Mouse (Mus musculus) bone marrow macrophage, adult 2 months (primary cell): ENCODE measurements around the gene Rps6kc1. TPM values are rescaled to one million over a fixed set of nuclear protein-coding genes. Genes with fewer than 3 reads are reported as not detected.

ENCODE experiments used
- H3K27ac ChIP-seq: 2 replicates; pipeline ENCODE4 v1.5.1; 2012; ENCODE audit warnings: low read depth, low read length; ENCODE audit not compliant: insufficient read depth
- H3K4me1 ChIP-seq: 2 replicates; pipeline ENCODE4 v1.6.1; 2012; ENCODE audit warnings: low read length; ENCODE audit not compliant: control insufficient read depth, insufficient read depth
- H3K4me3 ChIP-seq: 2 replicates; pipeline ENCODE4 v1.5.1; 2012; ENCODE audit warnings: mild to moderate bottlenecking, low read length, moderate library complexity; ENCODE audit not compliant: insufficient read depth
- CTCF ChIP-seq: IDR thresholded peaks from 2 replicates; pipeline ENCODE4 v1.5.1; 2012; ENCODE audit warnings: low read depth, mild to moderate bottlenecking, low read length, moderate library complexity
- POLR2A ChIP-seq: IDR thresholded peaks from 2 replicates; pipeline ENCODE4 v1.6.1; 2012; ENCODE audit warnings: mild to moderate bottlenecking, low read depth, low read length, borderline replicate concordance
- polyA plus RNA-seq: library from polyadenylated mRNA; stranded (reverse); fragments of >200 nt; gene quantifications from 2 replicates; pipeline ENCODE4 v1.2.4, GENCODE M21; 2012; ENCODE audit not compliant: missing spikeins, insufficient read depth, insufficient read length

Rps6kc1 gene
- polyA plus RNA-seq, 1 experiment: 16.6 TPM

DNA sequence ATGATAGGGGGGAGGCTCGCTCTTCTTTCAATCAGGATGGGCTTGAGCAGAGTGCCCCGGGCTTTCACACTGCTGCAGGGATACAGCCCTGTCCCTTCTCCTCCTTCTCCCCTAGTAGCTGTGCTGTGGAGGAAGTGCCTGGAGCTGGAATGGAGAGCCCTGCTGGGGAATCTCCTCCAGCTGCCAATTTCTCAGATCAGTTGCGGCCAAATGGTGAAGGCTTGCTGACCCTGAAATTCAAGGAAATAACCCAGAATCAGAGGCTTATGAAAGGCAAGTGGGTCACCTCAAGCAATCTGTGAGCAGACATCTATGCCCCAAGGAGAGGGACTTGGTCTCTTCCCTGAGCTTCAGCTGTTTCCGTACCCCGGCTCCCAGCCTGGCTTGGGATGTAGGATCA, 170.1 kb downstream of the Rps6kc1 start:
- H3K27ac ChIP-seq: no peak overlapping the region
- no peaks in the 10 kb centered on the region for H3K4me1 ChIP-seq
- TF ChIP-seq POLR2A (no peak), CTCF (no peak)
- no peak overlapping the region for H3K4me3 ChIP-seq

- no peaks in the 10 kb centered on the region for H3K4me1 ChIP-seq
- H3K4me3 ChIP-seq: no peak overlapping the region
- no peak for TF ChIP-seq POLR2A
- no peak for TF ChIP-seq CTCF
- no peak overlapping the region for H3K27ac ChIP-seq
Observed at GRCm38 (mm10) chr1:190732803-190733202, 178.8 kb downstream of the Rps6kc1 start.

DNA sequence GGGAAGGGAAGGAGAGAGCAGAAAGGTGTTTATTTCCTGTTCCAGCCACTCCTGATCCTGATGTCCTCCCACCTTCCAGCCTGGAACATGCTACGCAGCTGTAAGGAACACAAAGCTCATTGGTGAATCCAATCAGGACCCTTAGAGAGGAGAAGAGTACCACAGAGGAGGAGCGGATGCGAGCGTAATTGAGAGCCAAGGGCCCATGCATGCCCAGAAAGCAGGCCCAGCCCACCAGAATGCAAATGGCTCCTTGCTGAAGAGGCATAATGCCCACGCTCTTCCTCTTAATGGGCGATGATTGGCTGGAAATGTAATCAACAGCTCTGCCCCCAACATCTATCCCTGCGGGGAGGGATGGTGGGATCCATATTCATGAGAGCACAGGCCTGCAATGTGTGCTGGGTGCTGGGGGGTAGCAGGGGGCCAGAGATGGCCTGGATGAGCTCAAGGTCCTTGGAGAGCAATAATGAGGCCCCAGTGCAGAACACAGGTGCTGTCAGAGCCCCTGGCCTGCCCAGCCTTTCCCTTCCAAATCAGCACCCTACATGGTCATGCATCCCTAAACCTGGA, 182.0 kb downstream of the Rps6kc1 start:
- TF ChIP-seq CTCF: no peak
- TF ChIP-seq POLR2A: no peak
- Histone ChIP-seq H3K4me3 (no peak overlapping the region), H3K4me1 (no peaks in the 10 kb centered on the region), H3K27ac (no peak overlapping the region)

DNA sequence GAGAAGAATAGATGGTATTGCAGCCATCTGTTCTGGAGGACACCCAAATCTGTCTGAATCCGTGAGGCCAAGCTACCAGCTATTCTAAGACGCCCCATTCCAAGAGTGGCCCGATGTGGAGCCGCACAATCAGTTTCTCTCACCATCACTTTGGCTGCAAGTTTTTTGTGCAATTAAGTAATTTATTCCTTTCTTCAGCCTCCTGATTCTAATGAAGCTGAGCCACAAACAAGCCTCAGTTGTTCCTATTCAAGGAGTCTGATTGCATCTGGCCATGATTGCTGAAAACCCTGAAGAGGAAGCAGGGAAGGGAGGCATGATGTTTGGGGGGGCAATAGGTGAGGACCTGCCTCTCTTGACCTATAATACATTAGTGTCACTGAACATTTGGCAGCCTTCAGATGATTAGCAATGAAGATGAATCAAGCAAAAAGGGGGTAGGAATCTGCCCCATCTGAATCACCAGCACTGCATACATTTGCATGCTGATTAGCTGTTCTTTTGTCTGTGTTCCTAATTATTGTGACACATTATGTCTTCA, 183.4 kb downstream of the Rps6kc1 start:
- TF ChIP-seq CTCF (no peak), POLR2A (no peak)
- Histone ChIP-seq H3K27ac (no peak overlapping the region), H3K4me3 (no peak overlapping the region), H3K4me1 (no peaks in the 10 kb centered on the region)

DNA sequence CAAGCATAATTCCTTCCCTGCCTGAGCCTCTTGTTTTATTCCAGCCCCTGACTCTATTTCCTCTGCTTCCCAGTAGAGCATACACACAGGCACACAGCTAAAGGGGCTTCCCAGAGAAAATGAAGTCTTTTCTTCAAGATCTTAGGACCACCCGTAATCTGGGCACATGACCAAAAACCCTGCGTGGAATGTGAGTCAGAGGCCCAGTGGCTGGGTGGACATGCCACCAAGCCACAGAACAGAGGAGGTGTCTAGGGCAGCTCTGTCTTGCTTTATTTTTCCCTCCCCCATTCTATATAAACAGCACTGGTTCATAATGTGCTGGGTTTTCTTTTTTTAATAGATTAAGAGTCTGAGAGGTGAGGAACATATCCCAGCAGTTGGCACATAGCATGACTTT, 184.2 kb downstream of the Rps6kc1 start:
- no peaks in the 10 kb centered on the region for H3K4me1 ChIP-seq
- no peak for TF ChIP-seq POLR2A
- H3K4me3 ChIP-seq: no peak overlapping the region
- H3K27ac ChIP-seq: no peak overlapping the region

DNA sequence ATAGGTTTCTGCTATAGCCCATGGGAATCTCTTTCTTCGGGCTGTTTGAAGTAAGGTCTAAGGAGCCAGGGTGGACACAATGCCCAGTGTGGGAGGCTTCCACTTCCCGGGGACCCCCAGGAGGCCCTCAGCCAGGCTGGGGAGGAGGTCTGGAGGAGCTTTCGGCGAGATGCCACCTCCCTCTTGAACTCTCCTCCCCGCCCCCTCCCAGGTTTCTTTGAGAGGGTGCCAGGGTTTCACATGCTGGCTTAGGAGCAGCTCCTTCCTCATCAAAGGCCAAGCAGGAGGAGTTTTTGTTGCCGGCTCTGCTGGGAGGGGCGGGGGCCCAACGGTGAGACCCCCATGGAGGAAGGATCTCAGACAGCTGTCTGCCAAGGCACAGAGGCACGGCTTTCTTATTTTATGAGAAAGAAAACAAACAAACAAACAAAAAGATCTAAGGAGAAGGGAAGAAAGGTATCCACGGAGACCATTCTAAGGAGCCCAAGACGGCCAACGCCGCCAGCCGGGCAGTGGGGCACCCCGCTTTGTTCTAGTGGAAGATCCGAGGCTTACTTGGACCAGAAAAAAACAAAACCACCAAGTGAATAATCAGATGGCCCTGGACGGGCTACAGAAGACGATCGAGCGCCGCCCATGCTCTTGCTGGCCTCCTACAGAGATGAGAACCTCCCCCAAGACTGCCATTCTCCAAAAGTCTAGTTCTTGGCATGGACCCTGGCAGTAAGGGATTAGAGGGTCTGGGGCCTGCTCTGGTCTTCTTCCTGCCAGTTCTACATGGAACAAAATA, 186.8 kb downstream of the Rps6kc1 start:
- no peak overlapping the region for H3K4me3 ChIP-seq
- H3K27ac ChIP-seq: no peak overlapping the region
- no peaks in the 10 kb centered on the region for H3K4me1 ChIP-seq
- TF ChIP-seq POLR2A (no peak), CTCF (no peak)

DNA sequence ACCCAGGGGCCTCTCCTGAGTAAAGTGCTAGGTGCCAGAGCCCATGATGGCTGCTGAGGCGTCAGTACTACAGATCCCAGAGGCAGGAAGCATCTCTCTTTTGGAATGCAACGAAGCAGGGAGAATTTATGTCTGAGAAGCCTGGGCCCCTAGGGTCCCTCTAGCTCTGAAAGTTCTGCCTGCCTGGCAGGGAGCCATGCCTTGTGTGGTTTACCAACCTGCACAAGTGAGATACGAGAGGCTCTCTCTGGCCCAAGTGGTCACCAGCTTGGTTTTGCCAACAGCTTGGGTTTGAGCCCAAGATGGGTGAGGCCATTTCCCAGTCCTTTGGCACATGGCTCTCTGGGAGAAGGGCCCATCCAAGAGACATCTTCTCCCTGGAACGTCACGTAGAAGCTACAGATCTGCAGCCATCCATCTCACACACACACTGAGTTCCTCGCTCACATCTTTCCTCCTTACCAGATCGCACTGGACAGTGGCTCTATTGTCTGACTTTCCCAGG, 187.6 kb downstream of the Rps6kc1 start:
- Histone ChIP-seq H3K4me1 (no peaks in the 10 kb centered on the region), H3K4me3 (no peak overlapping the region), H3K27ac (no peak overlapping the region)
- TF ChIP-seq POLR2A (no peak), CTCF (no peak)

GRCm38 (mm10) chr1:190713848-190714247, 197.7 kb downstream of the Rps6kc1 start:
- no peak for TF ChIP-seq CTCF
- TF ChIP-seq POLR2A: no peak

DNA sequence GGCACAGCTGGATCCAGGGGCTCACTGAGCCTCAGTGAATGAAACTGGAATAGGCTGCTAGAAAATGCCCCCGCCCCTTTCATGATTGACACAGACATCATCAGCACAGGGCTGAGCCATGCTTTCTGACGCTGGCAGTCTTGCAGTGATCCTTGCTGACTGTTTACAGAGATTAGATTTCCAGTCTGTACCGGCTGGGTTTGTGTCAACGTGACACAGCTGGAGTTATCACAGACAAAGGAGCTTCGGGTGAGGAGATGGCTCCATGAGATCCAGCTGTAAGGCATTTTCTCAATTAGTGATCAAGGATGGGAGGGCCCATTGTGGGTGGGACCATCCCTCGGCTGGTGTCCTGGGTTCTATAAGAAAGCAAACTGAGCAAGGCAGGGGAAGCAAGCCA, 214.0 kb downstream of the Rps6kc1 start:
- Histone ChIP-seq H3K27ac (no peak overlapping the region), H3K4me3 (no peak overlapping the region), H3K4me1 (no peaks in the 10 kb centered on the region)
- TF ChIP-seq POLR2A (no peak), CTCF (no peak)

More at GRCm38 (mm10) chr1:190713848-190714247, 197.7 kb downstream of the Rps6kc1 start:
- Histone ChIP-seq H3K4me1 (no peaks in the 10 kb centered on the region), H3K4me3 (no peak overlapping the region), H3K27ac (no peak overlapping the region)

GRCm38 (mm10) chr1:190695589-190695988, 216.0 kb downstream of the Rps6kc1 start:
- H3K4me3 ChIP-seq: no peak overlapping the region
- H3K27ac ChIP-seq: no peak overlapping the region
- no peaks in the 10 kb centered on the region for H3K4me1 ChIP-seq
- TF ChIP-seq CTCF (no peak), POLR2A (no peak)
